Mouse (Mus musculus) thymus, postnatal 4 days (tissue): ENCODE measurements at regions not wholly inside any gene's neighbourhood (a gene's known extent, or its start where the extent isn't known, plus 50 kb on each side); places are given as distances from the start of the nearest gene placed in this dataset.

Source experiments
- DNase-seq: peaks from one replicate; pipeline ENCODE4 v3.0.0; 2021

DNA sequence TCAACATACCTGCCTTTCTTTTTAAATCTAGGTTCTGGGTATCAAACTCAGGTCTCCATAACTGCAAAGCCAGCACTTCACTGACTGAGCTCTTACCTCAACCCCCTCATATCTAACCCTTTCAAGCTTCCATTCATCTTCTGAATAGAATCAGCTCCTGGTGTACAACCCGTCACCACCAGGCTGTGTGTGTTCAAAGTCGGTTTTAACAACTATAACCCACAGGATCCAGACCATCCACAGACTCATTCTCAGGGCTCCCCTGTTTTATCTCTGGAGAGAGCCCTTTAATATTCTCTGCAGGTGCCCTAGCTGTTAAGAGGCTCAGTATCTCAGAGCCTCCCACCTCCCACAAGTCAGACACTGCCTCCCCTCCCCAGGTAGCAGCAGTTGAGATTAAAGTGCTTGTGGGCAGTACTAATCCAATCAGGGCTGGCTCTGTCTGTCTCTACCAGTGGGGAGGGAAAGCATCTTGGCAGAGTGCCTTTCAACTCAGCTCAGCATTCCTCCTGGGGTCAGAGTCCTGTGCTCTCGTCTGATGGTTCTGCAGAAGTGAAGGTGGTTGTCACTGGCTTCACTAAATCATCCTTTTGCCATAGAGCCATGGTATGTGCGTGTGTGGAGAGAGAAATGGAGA lies 272.4 kb downstream of the Dhx15 start:
- no peak for DNase-seq

- no peak for DNase-seq
Measured at GRCm38 (mm10) chr5:51914731-51915130, 275.6 kb downstream of the Dhx15 start.

DNA sequence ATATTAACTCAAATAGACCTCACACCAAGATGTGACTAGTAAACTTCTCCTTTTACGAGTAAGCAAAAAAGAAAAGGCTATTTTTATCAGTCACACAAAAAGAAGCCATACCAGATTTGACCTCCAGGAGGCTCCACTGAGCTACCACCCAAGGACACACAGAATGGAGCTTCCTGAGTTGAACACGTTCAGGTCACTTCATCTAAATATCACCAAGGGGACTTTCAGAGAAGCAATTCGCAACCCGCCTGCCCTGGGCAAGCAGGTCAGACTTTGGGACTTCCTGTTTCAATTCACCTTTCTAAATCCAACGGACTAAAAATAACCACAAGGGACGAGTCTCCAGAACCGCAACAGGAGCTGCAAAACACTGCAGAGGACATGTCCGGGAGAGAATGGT lies 281.5 kb downstream of the Dhx15 start:
- DNase-seq, result peak; percentile 23

GRCm38 (mm10) chr5:51906315-51907109 lies 283.8 kb downstream of the Dhx15 start:
- no peak for DNase-seq

GRCm38 (mm10) chr5:51894159-51894558 lies 296.2 kb downstream of the Dhx15 start:
- DNase-seq, result no peak

DNA sequence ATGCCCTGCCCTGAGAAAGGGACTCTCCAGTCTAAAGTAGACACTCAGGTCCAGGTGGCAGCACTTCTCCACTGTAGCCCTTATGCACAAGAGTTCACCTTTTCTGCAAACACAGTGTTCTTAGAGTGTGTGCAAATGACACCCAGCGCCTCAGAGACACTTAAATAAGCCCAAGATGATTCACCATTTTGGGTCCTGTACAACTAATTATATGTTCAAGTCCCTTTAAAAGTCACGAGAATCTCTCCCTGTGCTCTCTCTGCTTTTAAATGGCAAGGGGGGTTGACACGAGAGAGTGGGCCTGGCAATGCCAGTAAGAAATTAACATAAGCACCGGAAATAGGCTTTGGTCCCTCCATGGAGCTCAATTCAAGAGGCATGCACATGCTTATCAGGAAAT lies 299.0 kb downstream of the Dhx15 start:
- no peak for DNase-seq

- no peak for DNase-seq
Measured at GRCm38 (mm10) chr5:51888404-51888803, 301.9 kb downstream of the Dhx15 start.

DNA sequence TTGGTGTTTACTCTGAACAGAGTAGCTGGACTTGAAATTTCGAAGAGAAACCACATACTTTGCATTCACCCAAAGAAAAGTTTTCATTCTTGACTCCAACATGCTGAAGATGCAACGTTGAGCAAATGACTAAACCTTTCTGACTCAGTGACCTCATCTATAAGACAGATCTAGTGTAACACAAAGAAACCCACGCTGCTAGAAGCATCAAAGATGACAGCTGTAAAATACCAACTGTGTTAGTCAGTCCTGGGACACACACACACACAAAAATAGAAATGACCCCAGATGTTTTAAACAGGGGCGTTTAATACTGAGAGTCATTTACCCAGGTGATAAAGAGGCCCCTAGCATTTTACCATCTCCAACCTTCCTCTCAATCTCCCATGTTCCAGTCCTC lies 307.7 kb downstream of the Dhx15 start:
- no peak for DNase-seq

GRCm38 (mm10) chr5:51882173-51882572 lies 308.1 kb downstream of the Dhx15 start:
- no peak for DNase-seq

GRCm38 (mm10) chr5:51876846-51877245 lies 309.3 kb upstream of the Ppargc1a start:
- no peak for DNase-seq

- DNase-seq, result no peak
Measured at GRCm38 (mm10) chr5:51873571-51873970, 306.0 kb upstream of the Ppargc1a start.

GRCm38 (mm10) chr5:51871735-51872134 lies 304.2 kb upstream of the Ppargc1a start:
- no peak for DNase-seq

- DNase-seq, result no peak
Measured at GRCm38 (mm10) chr5:51868223-51868713, 300.7 kb upstream of the Ppargc1a start.

- DNase-seq, result no peak
Measured at GRCm38 (mm10) chr5:51866002-51866401, 298.5 kb upstream of the Ppargc1a start.

GRCm38 (mm10) chr5:51860496-51860895 lies 293.0 kb upstream of the Ppargc1a start:
- no peak for DNase-seq

- DNase-seq, result peak; percentile 9
Measured at GRCm38 (mm10) chr5:51853456-51854124, 286.1 kb upstream of the Ppargc1a start.

DNA sequence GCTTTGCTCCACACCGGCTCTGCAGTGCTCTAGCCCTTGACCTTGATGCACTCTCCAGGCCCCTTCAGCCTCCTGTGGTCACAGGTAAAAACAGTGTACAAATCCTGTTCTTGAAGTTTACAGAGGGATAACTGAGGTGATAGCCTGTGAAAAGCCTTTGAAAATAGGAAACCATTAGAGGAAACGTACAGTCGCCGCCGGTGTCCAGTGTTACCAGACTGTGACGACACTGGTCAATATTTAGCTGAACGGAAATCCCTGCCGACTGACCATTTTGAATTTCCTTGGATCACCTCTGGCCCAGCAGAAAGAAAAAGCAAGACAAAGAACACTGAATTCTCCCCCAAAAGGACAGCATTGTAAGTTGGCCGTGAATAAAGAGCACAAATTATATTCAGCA lies 282.6 kb upstream of the Ppargc1a start:
- DNase-seq, result no peak

- no peak for DNase-seq
Measured at GRCm38 (mm10) chr5:51849236-51849635, 281.7 kb upstream of the Ppargc1a start.

GRCm38 (mm10) chr5:51842189-51842588 lies 274.7 kb upstream of the Ppargc1a start:
- no peak for DNase-seq

- DNase-seq, result no peak
Measured at GRCm38 (mm10) chr5:51841763-51842162, 274.2 kb upstream of the Ppargc1a start.

- no peak for DNase-seq
Measured at GRCm38 (mm10) chr5:51840638-51841329, 273.3 kb upstream of the Ppargc1a start.

GRCm38 (mm10) chr5:51839292-51839691 lies 271.8 kb upstream of the Ppargc1a start:
- DNase-seq, result no peak

GRCm38 (mm10) chr5:51830551-51830950 lies 263.0 kb upstream of the Ppargc1a start:
- DNase-seq, result no peak
